Mouse (Mus musculus): ENCODE measurements around the gene Rasl11a.

GRCm38 (mm10) chr5:146856106-146856505, 11.2 kb downstream of the Rasl11a start:
- TF ChIP-seq CTCF (conservative IDR thresholded peaks at IDR 0.05; ENCODE audit: insufficient read depth, insufficient read length, low read depth, low read length): no peak
- no peak for TF ChIP-seq POLR2A (IDR thresholded peaks at IDR 0.05; ENCODE audit: low read depth, low read length)
